In genomic region chr11:105990231-105990630, GRCm38 (mm10) we compare ENCODE assay signal across 19 mouse cellular contexts. TPM values are rescaled to one million over a fixed set of nuclear protein-coding genes. Genes with fewer than 3 reads are reported as not detected.
DNase-seq lines count a peak whose midpoint lies in the region; ATAC-seq lines count a peak whose summit lies in the region.
"Had no signal": no experiment of that assay in that cellular context is flagged by ENCODE, and none has a peak within 500 bp of the region (broad histone marks: within the 10 kb centered on the region; RNA-seq: fewer than 3 reads in every experiment).

No protein-coding gene starts in this region.

- H3K27me3 ChIP-seq in kidney, embryonic 15.5 days = no peaks in the 10 kb centered on the region
- H3K27me3 ChIP-seq in liver, embryonic 15.5 days = peaks cover 23% of the 10 kb centered on the region
- H3K27me3 ChIP-seq: embryonic facial prominence, embryonic 15.5 days had no signal

- no peak for ATAC-seq in kidney, embryonic 15.5 days (replicated peaks; ENCODE audit: low FRiP score)
- ATAC-seq in liver, embryonic 15.5 days (ENCODE audit: insufficient read depth) = peak; percentile 46; the same call in 1 of the 2 replicates
- ATAC-seq: forebrain, embryonic 14.5 days had no signal

- H3K9ac ChIP-seq in kidney, embryonic 15.5 days = no peak overlapping the region
- no peak overlapping the region for H3K9ac ChIP-seq in liver, embryonic 15.5 days
- H3K9ac ChIP-seq: embryonic facial prominence, embryonic 15.5 days had no signal

- DNase-seq in kidney, adult 11 months = peak; percentile 44
- peak; percentile 91 for DNase-seq in adipocyte (ENCODE audit: low spot score)
- peak; percentile 39 to 43 for DNase-seq in lung, postnatal 4 days
- DNase-seq in ovary, adult 18-20 months (ENCODE audit: low spot score) = no peak
- no peak for DNase-seq in layer of hippocampus, adult 8-10 months (ENCODE audit: low spot score in 2 of 2)
- DNase-seq in right cerebral cortex, postnatal 4 days = no peak
- DNase-seq: B cell, adult 2 months; heart, postnatal 36 days; left cerebral cortex, postnatal 4 days had no signal

- H3K4me2 ChIP-seq in kidney, embryonic 15.5 days = no peak overlapping the region
- H3K4me2 ChIP-seq in liver, embryonic 15.5 days = no peak overlapping the region
- H3K4me2 ChIP-seq: embryonic facial prominence, embryonic 15.5 days had no signal

- WGBS in kidney, embryonic 15.5 days = 60% methylated on average over 2 of the region's 2 CpGs
- 18% methylated on average over 2 of the region's 2 CpGs for WGBS in liver, embryonic 15.5 days (ENCODE audit: insufficient replicate concordance)

- H3K4me1 ChIP-seq in kidney, embryonic 15.5 days = peaks cover 4% of the 10 kb centered on the region
- H3K4me1 ChIP-seq in liver, embryonic 15.5 days (replicated peaks) = peaks cover 4% of the 10 kb centered on the region; the same call in 1 of the 2 replicates
- H3K4me1 ChIP-seq: embryonic facial prominence, embryonic 15.5 days; midbrain, embryonic 10.5 days had no signal

- H3K4me3 ChIP-seq in kidney, embryonic 15.5 days (replicated peaks) = no peak overlapping the region
- no peak overlapping the region for H3K4me3 ChIP-seq in liver, embryonic 15.5 days (replicated peaks)
- H3K4me3 ChIP-seq: embryonic facial prominence, embryonic 15.5 days; midbrain, embryonic 10.5 days had no signal

- no peaks in the 10 kb centered on the region for H3K9me3 ChIP-seq in kidney, embryonic 15.5 days (replicated peaks)
- no peaks in the 10 kb centered on the region for H3K9me3 ChIP-seq in liver, embryonic 15.5 days (replicated peaks)
- H3K9me3 ChIP-seq: embryonic facial prominence, embryonic 15.5 days; midbrain, embryonic 10.5 days had no signal

- no peaks in the 10 kb centered on the region for H3K36me3 ChIP-seq in kidney, embryonic 15.5 days
- H3K36me3 ChIP-seq in liver, embryonic 15.5 days (replicated peaks) = no peaks in the 10 kb centered on the region
- H3K36me3 ChIP-seq: embryonic facial prominence, embryonic 15.5 days; midbrain, embryonic 10.5 days had no signal

- H3K27ac ChIP-seq in kidney, embryonic 15.5 days = no peak overlapping the region
- no peak overlapping the region for H3K27ac ChIP-seq in liver, embryonic 15.5 days (replicated peaks)
- H3K27ac ChIP-seq: embryonic facial prominence, embryonic 15.5 days; midbrain, embryonic 10.5 days had no signal

RNA-seq across cellular contexts. Expression of gene Ace3, which starts 4.2 kb away (rescaled TPM):
- polyA plus RNA-seq in kidney, embryonic 15.5 days (2015; fragmentation: Nextera tagmentation; extraction: Ambion mirVana) = not detected in 2 replicates
- polyA plus RNA-seq in liver, embryonic 15.5 days (2015; fragmentation: Nextera tagmentation; extraction: Ambion mirVana) = not detected in 2 replicates
- total RNA-seq in layer of hippocampus, adult 8-10 months (2022) = not detected
- total RNA-seq: ES-E14; gastrocnemius, adult 18-20 months; heart, adult 8-10 months; heart, postnatal 36 days; layer of hippocampus, postnatal 10 days; left cerebral cortex, postnatal 4 days had no signal
- polyA plus RNA-seq: cortical plate, adult 2 months; embryonic facial prominence, embryonic 15.5 days; forebrain, embryonic 14.5 days; midbrain, embryonic 10.5 days had no signal

RNA-seq across cellular contexts. Expression of gene Kcnh6, which starts 17.7 kb away (rescaled TPM):
- polyA plus RNA-seq in kidney, embryonic 15.5 days (2015; fragmentation: Nextera tagmentation; extraction: Ambion mirVana) = 0.26 and 0.39 TPM in 2 replicates
- 0.05 and 0.07 TPM in 2 replicates for polyA plus RNA-seq in liver, embryonic 15.5 days (2015; fragmentation: Nextera tagmentation; extraction: Ambion mirVana)
- total RNA-seq in layer of hippocampus, adult 8-10 months (2022) = 1 to 10 TPM; 1.1 to 1.6 (median 1.3) TPM
- total RNA-seq: gastrocnemius, adult 18-20 months; heart, adult 8-10 months had no signal

RNA-seq across cellular contexts. Expression of gene Ace, which starts 22.5 kb away (rescaled TPM):
- polyA plus RNA-seq in kidney, embryonic 15.5 days (2015; fragmentation: Nextera tagmentation; extraction: Ambion mirVana) = 9.8 and 11.1 TPM in 2 replicates
- 0.05 and 0.10 TPM in 2 replicates for polyA plus RNA-seq in liver, embryonic 15.5 days (2015; fragmentation: Nextera tagmentation; extraction: Ambion mirVana)
- 10 to 100 TPM in 3 of 4 experiments, 1 to 10 TPM in 1; 7.8 to 10.9 (median 10.6) TPM for total RNA-seq in layer of hippocampus, adult 8-10 months (2022)

RNA-seq across cellular contexts. Expression of gene Cyb561, which starts 37.1 kb away (rescaled TPM):
- polyA plus RNA-seq in kidney, embryonic 15.5 days (2015; fragmentation: Nextera tagmentation; extraction: Ambion mirVana) = 28.9 and 39.8 TPM in 2 replicates
- polyA plus RNA-seq in liver, embryonic 15.5 days (2015; fragmentation: Nextera tagmentation; extraction: Ambion mirVana) = 1.5 and 1.6 TPM in 2 replicates
- 10 to 100 TPM; 48.1 to 63.3 (median 58.7) TPM for total RNA-seq in layer of hippocampus, adult 8-10 months (2022)

RNA-seq across cellular contexts. Expression of gene Dcaf7, which starts 46.4 kb away (rescaled TPM):
- polyA plus RNA-seq in kidney, embryonic 15.5 days (2015; fragmentation: Nextera tagmentation; extraction: Ambion mirVana) = 62.9 and 67.4 TPM in 2 replicates
- 26.6 and 29.6 TPM in 2 replicates for polyA plus RNA-seq in liver, embryonic 15.5 days (2015; fragmentation: Nextera tagmentation; extraction: Ambion mirVana)
- total RNA-seq in layer of hippocampus, adult 8-10 months (2022) = 100 to 1,000 TPM; 121 to 133 (median 126) TPM

Comparison
In these comparisons a context has a peak if more than half of its experiments do, and no peak if none do; other contexts are left out.
1. DNase-seq: peak in kidney, adult 11 months (single experiment), adipocyte (single experiment) and lung, postnatal 4 days (2 of 2); none in ovary, adult 18-20 months (single experiment), layer of hippocampus, adult 8-10 months (0 of 2) and right cerebral cortex, postnatal 4 days (single experiment).